Mouse (Mus musculus): ENCODE measurements around the gene Abce1.

GRCm38 (mm10) chr8:79724589-79724988, 13.0 kb upstream of the Abce1 start:
- TF ChIP-seq CTCF (IDR thresholded peaks at IDR 0.05; ENCODE audit: extremely low read depth, insufficient read depth, insufficient read length, insufficient replicate concordance) (no peak), POLR2A (IDR thresholded peaks at IDR 0.05; ENCODE audit: low read depth, low read length) (no peak)
